Mouse (Mus musculus) lung, adult 2 months (tissue): ENCODE results near the gene Gm20696.

ENCODE experiments used
- CTCF ChIP-seq: fragments of 200-500 bp; IDR thresholded peaks from 2 replicates; pipeline ENCODE4 v1.5.1; 2011; ENCODE audit warnings: mild to moderate bottlenecking, low read length, control low read depth; ENCODE audit not compliant: insufficient read depth
- POLR2A ChIP-seq: fragments of 200-500 bp; IDR thresholded peaks from 2 replicates; pipeline ENCODE4 v1.6.1; 2011; ENCODE audit warnings: low read depth, mild to moderate bottlenecking, control low read depth, low read length, borderline replicate concordance; ENCODE audit errors: extremely low read depth

DNA sequence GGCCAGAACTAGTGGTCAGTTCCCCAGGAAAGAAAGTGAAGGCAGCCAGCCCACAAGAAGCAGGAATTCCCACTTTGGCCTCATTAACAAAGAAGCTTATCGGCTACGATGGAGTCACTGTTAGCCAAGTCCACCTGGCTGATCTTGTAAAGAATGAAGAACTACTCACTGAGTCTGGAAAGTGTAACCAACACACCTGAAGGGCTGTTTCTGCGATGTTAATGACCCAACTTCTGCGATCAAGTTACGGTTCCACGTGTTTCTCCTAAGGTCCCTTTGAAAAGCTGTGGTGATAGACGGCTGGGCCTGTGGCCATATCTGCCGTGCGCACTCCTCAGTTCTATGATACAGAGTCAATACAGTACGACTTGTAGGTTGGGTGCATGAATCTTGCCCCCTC lies 177.2 kb downstream of the Gm20696 start:
- no peak for TF ChIP-seq CTCF
- TF ChIP-seq POLR2A = no peak
